Mouse (Mus musculus) cortical plate, adult 2 months (tissue): Measurements from ENCODE around the gene Otx2. TPM values are rescaled to one million over a fixed set of nuclear protein-coding genes. Genes with fewer than 3 reads are reported as not detected.

Experiments used
- H3K27ac ChIP-seq: fragments of 200-500 bp; 2 replicates; pipeline ENCODE4 v1.5.1; 2012; ENCODE audit warnings: low read length, control low read depth, inconsistent platforms; ENCODE audit not compliant: insufficient read depth
- H3K4me1 ChIP-seq: fragments of 200-500 bp; 2 replicates; pipeline ENCODE4 v1.6.1; 2011; ENCODE audit warnings: low read length; ENCODE audit not compliant: control insufficient read depth, insufficient read depth
- H3K4me3 ChIP-seq: fragments of 200-500 bp; 2 replicates; pipeline ENCODE4 v1.5.1; 2011; ENCODE audit warnings: mild to moderate bottlenecking, low read length, control low read depth; ENCODE audit not compliant: insufficient read depth
- CTCF ChIP-seq: fragments of 200-500 bp; IDR thresholded peaks from 2 replicates; pipeline ENCODE4 v1.5.1; 2011; ENCODE audit warnings: mild to moderate bottlenecking, control low read depth, low read length; ENCODE audit not compliant: insufficient read depth; ENCODE audit errors: extremely low read depth
- POLR2A ChIP-seq: fragments of 200-500 bp; IDR thresholded peaks from 2 replicates; pipeline ENCODE4 v1.6.1; 2011; ENCODE audit warnings: mild to moderate bottlenecking, low read length, control low read depth; ENCODE audit not compliant: insufficient read depth; ENCODE audit errors: extremely low read depth
- polyA plus RNA-seq: library from polyadenylated mRNA; depleted of rRNA; stranded (reverse); fragments of >200 nt; gene quantifications from 2 replicates; pipeline ENCODE4 v1.2.3, GENCODE M21; 2012; rRNA removed

Otx2 gene
- 0.26 and 0.44 TPM in 2 replicates for polyA plus RNA-seq

DNA sequence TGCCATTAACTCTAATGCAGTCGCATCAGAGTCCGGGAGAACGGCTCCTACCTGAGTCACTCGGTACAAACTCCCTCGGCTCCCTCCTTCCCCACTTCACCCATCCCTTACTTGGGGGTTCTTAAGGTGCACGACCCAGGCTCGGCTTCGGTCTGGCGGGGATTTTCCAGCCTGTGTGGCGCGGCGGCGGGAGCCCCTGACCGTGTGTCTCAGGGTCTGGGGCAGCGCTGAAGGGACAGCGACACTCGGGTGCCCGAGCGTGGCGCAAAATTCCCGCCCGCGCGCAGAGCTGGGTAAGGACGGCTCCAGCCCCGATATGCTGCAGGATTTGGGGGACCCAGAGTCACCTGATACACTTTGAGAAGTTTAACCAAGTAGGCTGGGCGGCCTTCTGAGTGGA lies at the start of gene Otx2:
Gene Otx2, minus strand, starts transcription at position 279 of the 400 bp plus-strand sequence.
- TF ChIP-seq CTCF: no peak
- no peak for TF ChIP-seq POLR2A
- no peak within 1 kb of the TSS for H3K4me3 ChIP-seq
- no peaks in the 10 kb centered on the region for H3K4me1 ChIP-seq
- H3K27ac ChIP-seq: no peak within 1 kb of the TSS

DNA sequence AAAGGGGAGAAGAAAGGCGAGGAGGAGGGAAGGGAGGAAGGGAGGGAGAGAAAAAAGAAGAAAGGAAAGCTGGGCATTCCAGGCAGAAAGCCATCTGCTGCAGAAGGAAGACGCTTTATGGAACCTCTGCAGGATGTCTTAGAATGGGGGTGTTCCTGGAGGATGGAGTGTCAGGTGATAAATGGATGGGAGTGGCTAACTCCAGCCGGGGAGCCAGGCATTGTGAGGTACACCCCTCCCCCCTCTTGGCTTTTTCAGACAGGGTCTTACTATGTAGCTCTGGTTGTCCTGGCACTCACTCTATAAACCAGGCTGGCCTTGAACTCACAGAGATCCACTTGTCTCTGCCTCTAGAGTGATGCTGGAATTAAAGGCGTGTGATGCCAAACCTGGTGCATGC lies 49.1 kb upstream of the Otx2 start:
- TF ChIP-seq CTCF (no peak), POLR2A (no peak)
- Histone ChIP-seq H3K27ac (no peak overlapping the region), H3K4me3 (no peak overlapping the region), H3K4me1 (no peaks in the 10 kb centered on the region)

DNA sequence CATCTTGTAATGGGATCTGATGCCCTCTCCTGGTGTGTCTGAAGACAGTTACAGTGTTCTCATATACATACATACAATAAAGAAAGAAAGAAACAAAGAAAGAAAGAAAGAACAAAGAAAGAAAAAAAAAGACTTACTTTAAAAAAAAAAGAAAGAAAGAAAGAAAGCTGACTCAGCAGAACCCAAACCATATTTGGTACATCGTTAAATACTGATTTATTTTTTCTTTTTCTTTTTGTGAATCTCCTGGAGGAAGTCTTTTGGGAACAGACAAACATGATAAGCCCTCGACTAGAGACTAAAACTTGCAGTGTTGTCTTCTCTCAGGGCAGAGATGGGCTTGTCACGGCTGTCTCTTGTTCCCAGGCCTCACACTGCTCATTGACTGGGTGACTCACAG lies 45.7 kb upstream of the Otx2 start:
- TF ChIP-seq POLR2A (no peak), CTCF (no peak)
- H3K27ac ChIP-seq: no peak overlapping the region
- H3K4me1 ChIP-seq: no peaks in the 10 kb centered on the region
- no peak overlapping the region for H3K4me3 ChIP-seq

DNA sequence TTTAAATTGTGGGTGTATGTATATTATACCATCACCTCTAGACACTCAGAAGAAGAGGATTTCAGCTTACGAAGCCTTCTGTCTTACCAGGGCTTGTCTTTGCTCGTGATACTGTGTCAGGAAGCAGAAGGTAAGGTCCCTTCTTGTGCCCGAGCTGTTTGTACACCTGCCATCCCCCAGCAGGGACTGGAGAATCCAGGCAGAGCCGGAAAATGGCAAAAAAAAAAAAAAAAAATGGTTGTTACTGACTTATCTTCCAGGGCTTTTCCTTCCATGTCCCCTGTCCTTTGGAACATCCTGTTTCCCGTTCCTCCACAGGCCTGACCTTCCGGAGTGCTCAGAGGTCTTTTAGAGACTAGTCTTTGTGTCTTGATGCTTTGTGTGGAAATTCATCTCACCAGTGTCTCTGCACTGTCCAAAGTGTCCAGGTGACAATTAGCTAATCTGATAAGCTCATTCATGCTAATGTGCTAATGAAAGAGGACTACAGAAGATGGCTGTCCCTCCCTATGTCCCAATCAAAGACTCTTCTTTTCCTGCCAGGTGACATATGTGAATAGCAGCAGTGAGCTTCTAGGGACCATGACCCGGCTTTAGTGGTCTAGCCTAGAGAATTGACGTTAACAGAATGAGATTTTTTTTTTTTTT lies 44.1 kb upstream of the Otx2 start:
- H3K27ac ChIP-seq: no peak overlapping the region

DNA sequence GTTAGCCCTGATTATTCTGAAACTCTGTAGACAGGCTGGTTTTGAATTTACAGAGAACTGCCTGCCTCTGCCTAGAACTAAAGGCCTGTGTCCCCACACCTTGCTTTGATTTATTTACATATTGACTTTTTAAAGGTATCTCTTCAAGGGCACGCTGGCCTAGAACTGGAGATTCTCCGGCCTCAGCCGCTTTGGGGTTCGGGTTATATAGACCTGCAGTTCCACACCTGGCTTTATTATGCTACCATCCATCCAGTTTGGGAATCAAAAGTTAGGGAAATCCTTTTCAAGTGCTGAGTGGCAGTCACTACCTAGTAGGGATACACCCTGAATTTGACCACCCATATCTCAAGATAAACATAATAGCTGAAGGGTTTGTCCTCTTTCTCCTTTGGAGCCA lies 42.8 kb upstream of the Otx2 start:
- no peak overlapping the region for H3K27ac ChIP-seq
- no peak overlapping the region for H3K4me3 ChIP-seq
- TF ChIP-seq POLR2A: no peak
- TF ChIP-seq CTCF: no peak
- H3K4me1 ChIP-seq: no peaks in the 10 kb centered on the region

More for the DNA sequence above, 44.1 kb upstream of the Otx2 start:
- Histone ChIP-seq H3K4me1 (no peaks in the 10 kb centered on the region), H3K4me3 (no peak overlapping the region)
- no peak for TF ChIP-seq POLR2A
- no peak for TF ChIP-seq CTCF

DNA sequence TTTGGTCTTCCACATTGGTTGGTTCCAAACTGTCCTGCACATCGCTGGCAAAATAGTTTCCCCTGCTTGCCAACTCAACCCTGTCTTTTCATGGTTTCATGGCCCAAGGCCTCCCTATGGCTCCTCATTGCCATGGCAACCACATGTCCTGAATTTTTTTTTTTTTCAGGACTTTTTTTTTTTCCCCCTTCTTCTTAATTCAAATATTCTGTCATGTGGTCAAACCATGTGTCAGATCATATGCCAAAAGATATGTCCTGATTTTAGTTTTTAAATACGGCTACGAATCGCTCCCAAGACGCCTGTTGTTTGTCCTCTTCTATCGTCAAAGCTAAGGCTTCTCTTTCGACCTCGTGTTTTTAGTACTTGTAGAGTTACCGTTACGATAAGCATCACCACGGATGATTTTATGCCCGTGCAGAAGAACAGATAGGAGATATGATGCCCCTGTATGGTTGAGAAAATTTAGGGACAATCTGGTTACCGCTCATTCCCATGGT lies 37.3 kb upstream of the Otx2 start:
- Histone ChIP-seq H3K4me1 (no peaks in the 10 kb centered on the region), H3K27ac (no peak overlapping the region), H3K4me3 (no peak overlapping the region)
- TF ChIP-seq CTCF: no peak
- TF ChIP-seq POLR2A: no peak

DNA sequence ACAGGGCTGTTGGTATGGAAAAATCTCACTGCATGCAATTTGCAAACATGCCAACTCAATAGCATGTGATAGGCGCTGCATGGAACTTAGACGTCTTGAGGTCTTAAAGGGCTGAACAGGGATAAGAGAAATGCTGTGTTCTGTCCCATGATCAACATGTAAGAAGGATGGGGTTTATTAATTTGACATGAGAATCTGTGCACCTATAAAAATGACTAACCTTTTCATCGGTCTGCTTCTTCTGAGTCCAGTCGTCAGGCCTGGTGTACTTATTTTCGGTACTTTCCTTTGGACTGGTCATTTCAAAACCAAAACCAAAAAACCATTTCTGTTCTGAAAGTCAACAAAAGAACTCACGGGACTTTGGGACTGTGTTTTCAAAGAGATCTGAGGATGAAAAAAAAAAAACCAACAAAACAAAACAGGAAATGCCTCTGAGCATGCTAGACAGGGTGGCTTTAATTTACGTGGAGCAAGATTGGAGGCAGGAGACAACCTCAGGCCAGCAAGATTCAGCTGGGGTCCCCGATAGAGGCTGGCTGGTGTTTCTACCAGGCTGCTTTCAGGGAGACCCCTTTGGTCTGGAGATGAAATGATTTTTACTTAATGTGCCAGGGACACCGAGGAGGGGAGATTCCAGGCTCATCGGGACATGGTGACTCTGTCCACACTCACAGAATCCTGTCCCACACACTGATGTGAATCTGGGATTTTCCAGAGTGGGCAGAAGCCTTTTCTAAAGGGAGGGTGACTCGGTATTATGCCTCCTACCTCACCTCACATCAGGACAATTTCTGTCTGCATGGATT lies 36.6 kb upstream of the Otx2 start:
- no peak overlapping the region for H3K27ac ChIP-seq
- no peak overlapping the region for H3K4me3 ChIP-seq
- no peak for TF ChIP-seq CTCF
- TF ChIP-seq POLR2A: no peak
- H3K4me1 ChIP-seq: no peaks in the 10 kb centered on the region

DNA sequence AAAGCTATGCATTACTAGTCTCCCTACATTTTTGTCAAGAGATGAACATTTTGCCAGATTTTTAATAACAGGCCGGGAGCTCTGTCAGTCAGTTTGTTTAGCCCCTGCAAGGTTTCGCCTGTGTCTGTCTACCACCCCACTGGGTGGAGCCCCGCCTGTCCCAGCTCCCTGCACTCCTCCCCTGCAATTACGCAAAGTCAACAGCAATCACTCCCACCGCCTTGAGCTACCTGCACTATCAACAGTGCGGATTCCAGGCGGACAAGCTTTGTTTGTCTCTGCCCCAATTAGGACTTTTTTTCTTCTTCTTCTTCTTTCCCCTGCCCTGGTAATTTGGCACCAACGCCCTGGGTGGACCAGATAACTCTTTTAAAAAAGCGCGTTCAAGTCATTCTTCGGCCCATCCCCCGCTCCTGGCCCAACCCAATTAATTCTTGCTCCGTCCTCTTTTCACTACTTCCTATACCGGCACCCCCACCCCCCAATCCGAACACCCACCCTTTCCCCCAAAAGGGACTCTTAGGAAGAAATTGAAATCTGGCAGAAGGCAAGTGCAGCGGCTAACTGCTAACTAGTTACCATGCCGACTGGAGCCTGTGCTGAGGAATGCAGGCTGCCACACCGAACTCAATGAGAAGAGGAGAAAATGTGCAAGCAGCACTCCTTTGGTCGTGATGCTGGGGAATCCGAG lies 35.9 kb upstream of the Otx2 start:
- no peak for TF ChIP-seq CTCF
- TF ChIP-seq POLR2A: no peak

DNA sequence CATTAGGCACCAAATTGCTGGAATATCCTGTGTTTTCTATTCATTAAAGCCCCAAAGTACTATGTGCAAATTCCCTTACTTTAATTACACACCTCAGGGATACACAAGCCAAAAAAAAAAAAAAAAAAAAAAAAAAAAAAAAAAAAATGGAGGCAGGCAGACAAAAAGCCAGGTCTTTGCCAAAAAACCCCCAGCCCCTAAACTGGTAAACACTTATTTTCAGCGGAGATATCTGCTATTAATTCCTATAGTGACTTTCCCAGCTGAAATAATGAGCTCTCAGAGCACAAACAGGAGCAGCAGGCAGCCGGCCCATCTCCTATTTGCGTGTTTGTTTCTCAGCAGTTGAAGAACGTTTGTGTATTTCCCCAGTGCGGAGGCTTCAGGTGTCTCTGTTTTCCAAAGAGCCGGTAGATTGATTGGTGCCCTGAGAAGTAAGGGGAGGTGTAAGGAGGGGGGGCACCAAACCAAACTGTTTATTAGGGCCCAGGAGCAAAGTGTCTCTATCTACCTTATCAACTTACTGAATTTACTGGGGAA lies 34.3 kb upstream of the Otx2 start:
- Histone ChIP-seq H3K4me3 (no peak overlapping the region), H3K27ac (no peak overlapping the region), H3K4me1 (no peaks in the 10 kb centered on the region)
- TF ChIP-seq POLR2A: no peak
- TF ChIP-seq CTCF: no peak

More for the DNA sequence above, 35.9 kb upstream of the Otx2 start:
- Histone ChIP-seq H3K4me1 (no peaks in the 10 kb centered on the region), H3K27ac (no peak overlapping the region), H3K4me3 (no peak overlapping the region)

DNA sequence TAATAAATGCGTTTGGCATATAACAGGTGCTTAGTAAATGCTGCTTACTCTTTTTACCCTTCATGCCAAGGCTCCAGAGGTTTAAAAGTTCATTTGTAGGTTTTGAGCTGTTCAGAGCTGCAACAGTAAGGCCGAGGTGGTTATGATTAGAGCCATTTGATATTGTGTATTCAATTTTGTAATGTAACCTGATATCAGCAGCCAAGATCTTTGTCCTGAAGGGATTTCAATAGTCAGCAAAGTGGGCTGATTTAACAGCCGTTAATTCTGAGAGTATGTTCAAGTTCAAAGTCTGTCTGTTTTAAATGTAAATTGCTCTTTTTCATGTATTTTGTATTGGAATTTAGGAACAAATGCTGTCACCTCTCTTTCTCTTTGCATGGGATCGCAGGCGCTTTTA lies 33.8 kb upstream of the Otx2 start:
- TF ChIP-seq CTCF (no peak), POLR2A (no peak)
- H3K27ac ChIP-seq: no peak overlapping the region
- H3K4me3 ChIP-seq: no peak overlapping the region
- H3K4me1 ChIP-seq: no peaks in the 10 kb centered on the region
